Mouse (Mus musculus): ENCODE data around the gene Adamtsl4. TPM values are rescaled to one million over a fixed set of nuclear protein-coding genes. Genes with fewer than 3 reads are reported as not detected.
"Not testable (repeated sequence)": the region's sequence is repeated elsewhere in the genome, so short reads cannot be mapped to it uniquely, and the experiment has no call there.

The Adamtsl4 gene
- total RNA-seq, 2 experiments from 2014 or later, result 7.5 to 8.1 TPM

GRCm38 (mm10) chr3:95677420-95678090 is 10.2 kb downstream of the Adamtsl4 start:
- DNase-seq (ENCODE audit: low spot score in 2 of 2), result no peak

GRCm38 (mm10) chr3:95676745-95677419 is 10.8 kb downstream of the Adamtsl4 start:
- DNase-seq (ENCODE audit: low spot score in 2 of 2), result peak; percentile 66 to 74

GRCm38 (mm10) chr3:95675301-95676092 is 12.2 kb downstream of the Adamtsl4 start:
- DNase-seq (ENCODE audit: low spot score in 2 of 2), result peak in 1 of 2 experiments; percentile 60

GRCm38 (mm10) chr3:95674812-95675211 is 12.9 kb downstream of the Adamtsl4 start:
- no peak for DNase-seq (ENCODE audit: low spot score in 2 of 2)

GRCm38 (mm10) chr3:95674236-95674635 is 13.5 kb downstream of the Adamtsl4 start:
- peak in 1 of 2 experiments; percentile 61 for DNase-seq (ENCODE audit: low spot score in 2 of 2)

GRCm38 (mm10) chr3:95673707-95674211 is 14.0 kb downstream of the Adamtsl4 start:
- no peak for DNase-seq (ENCODE audit: low spot score in 2 of 2)

- DNase-seq (ENCODE audit: low spot score in 2 of 2), result no peak
Measured at GRCm38 (mm10) chr3:95672861-95673706, 14.6 kb downstream of the Adamtsl4 start.

GRCm38 (mm10) chr3:95672461-95672860 is 15.3 kb downstream of the Adamtsl4 start:
- DNase-seq (ENCODE audit: low spot score in 2 of 2), result no peak

GRCm38 (mm10) chr3:95671201-95671600 is 16.5 kb downstream of the Adamtsl4 start:
- DNase-seq (ENCODE audit: low spot score in 2 of 2), result no peak

- DNase-seq (ENCODE audit: low spot score in 2 of 2), result not testable (repeated sequence)
Measured at GRCm38 (mm10) chr3:95670419-95670818, 17.3 kb downstream of the Adamtsl4 start.

- no peak for DNase-seq (ENCODE audit: low spot score in 2 of 2)
Measured at GRCm38 (mm10) chr3:95669309-95669665, 18.4 kb downstream of the Adamtsl4 start.

GRCm38 (mm10) chr3:95668589-95669308 is 19.0 kb downstream of the Adamtsl4 start:
- no peak for DNase-seq (ENCODE audit: low spot score in 2 of 2)

- no peak for DNase-seq (ENCODE audit: low spot score in 2 of 2)
Measured at GRCm38 (mm10) chr3:95668026-95668425, 19.7 kb downstream of the Adamtsl4 start.

GRCm38 (mm10) chr3:95667521-95667920 is 20.2 kb downstream of the Adamtsl4 start:
- no peak for DNase-seq (ENCODE audit: low spot score in 2 of 2)

GRCm38 (mm10) chr3:95666124-95666844 is 21.4 kb downstream of the Adamtsl4 start:
- no peak for DNase-seq (ENCODE audit: low spot score in 2 of 2)

GRCm38 (mm10) chr3:95664940-95665352 is 22.8 kb downstream of the Adamtsl4 start:
- DNase-seq (ENCODE audit: low spot score in 2 of 2), result no peak

GRCm38 (mm10) chr3:95663969-95664608 is 23.6 kb downstream of the Adamtsl4 start:
- DNase-seq (ENCODE audit: low spot score in 2 of 2), result no peak

- no peak for DNase-seq (ENCODE audit: low spot score in 2 of 2)
Measured at GRCm38 (mm10) chr3:95663486-95663885, 24.2 kb downstream of the Adamtsl4 start.

Measured in adrenal gland, postnatal 4 days (tissue).